Mouse (Mus musculus) embryonic facial prominence, embryonic 13.5 days (tissue): Measurements from ENCODE around the gene Gimap7. TPM values are rescaled to one million over a fixed set of nuclear protein-coding genes. Genes with fewer than 3 reads are reported as not detected.

Source experiments
- ATAC-seq: fragments of 200-750 bp; cut with Nextera tagmentation; 2 replicates; pipeline ENCODE4 v1.8.0; 2017; ENCODE audit warnings: low read depth; ENCODE audit not compliant: insufficient number of reproducible peaks, insufficient read depth, low FRiP score, low TSS enrichment
- H3K27ac ChIP-seq: fragments of 300-500 bp; sonication (generic); 2 replicates; pipeline ENCODE4 v1.5.1; 2015; ENCODE audit warnings: moderate library complexity, mild to moderate bottlenecking, inconsistent platforms
- H3K27me3 ChIP-seq: fragments of 300-500 bp; sonication (generic); 2 replicates; pipeline ENCODE4 v1.6.1; 2015; ENCODE audit warnings: mild to moderate bottlenecking, inconsistent platforms
- H3K36me3 ChIP-seq: fragments of 300-500 bp; sonication (generic); 2 replicates; pipeline ENCODE4 v1.6.1; 2015; ENCODE audit warnings: mild to moderate bottlenecking, inconsistent platforms
- H3K4me1 ChIP-seq: fragments of 300-500 bp; sonication (generic); 2 replicates; pipeline ENCODE4 v1.6.1; 2015; ENCODE audit warnings: inconsistent platforms
- H3K4me2 ChIP-seq: fragments of 300-500 bp; sonication (generic); 2 replicates; pipeline ENCODE4 v1.6.1; 2015; ENCODE audit warnings: moderate library complexity, mild to moderate bottlenecking, inconsistent platforms
- H3K4me3 ChIP-seq: fragments of 300-500 bp; sonication (generic); 2 replicates; pipeline ENCODE4 v1.5.1; 2015; ENCODE audit warnings: mild to moderate bottlenecking, inconsistent platforms
- H3K9ac ChIP-seq: fragments of 300-500 bp; sonication (generic); 2 replicates; pipeline ENCODE4 v1.6.1; 2015; ENCODE audit warnings: mild to moderate bottlenecking, inconsistent platforms
- H3K9me3 ChIP-seq: fragments of 300-500 bp; sonication (generic); 2 replicates; pipeline ENCODE4 v1.6.1; 2016; ENCODE audit warnings: inconsistent platforms
- WGBS: fragments of 180-500 bp; shearing (Covaris S2); methylation state at CpG from one replicate; pipeline ENCODE4 v1.1.7; 2015; ENCODE audit warnings: mixed read lengths; 5-methylcytosine and 5-hydroxymethylcytosine counted together
- polyA plus RNA-seq: library from polyadenylated mRNA; unstranded; fragments of >200 nt; fragmentation: Nextera tagmentation; extraction: Ambion mirVana; gene quantifications from 2 replicates; pipeline ENCODE4 v1.2.1, GENCODE M21; 2015

Gimap7 gene
- polyA plus RNA-seq, 1 experiment from 2014 or later, result not detected

DNA sequence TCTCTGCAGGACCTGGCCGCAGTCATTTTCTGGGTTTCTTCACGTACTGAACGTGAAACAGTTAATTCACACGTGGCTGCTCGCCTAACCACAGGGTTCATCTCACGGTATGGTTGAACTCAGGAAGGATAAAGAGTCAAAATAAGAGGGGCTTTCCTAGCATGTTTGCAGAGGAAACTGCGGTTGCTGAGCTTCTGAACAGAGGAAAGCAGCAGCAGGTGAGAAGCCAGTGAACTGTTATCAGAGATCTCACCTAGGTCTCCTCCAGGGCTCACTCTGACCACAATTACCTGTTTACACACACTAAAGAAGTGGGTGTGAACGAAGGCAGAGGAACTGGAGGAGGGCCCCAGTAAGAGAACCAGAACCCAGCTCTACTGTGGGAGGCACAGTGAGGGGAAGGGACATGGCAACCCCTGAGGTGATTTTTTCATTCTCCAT is 14.5 kb downstream of the Gimap7 start:
- no peak for ATAC-seq
- no peaks in the 10 kb centered on the region for H3K27me3 ChIP-seq
- no peak overlapping the region for H3K9ac ChIP-seq
- no peak overlapping the region for H3K27ac ChIP-seq
- no peak overlapping the region for H3K4me3 ChIP-seq
- H3K4me1 ChIP-seq, result no peaks in the 10 kb centered on the region
- 51% methylated on average over 8 of the region's 8 CpGs for WGBS
- H3K4me2 ChIP-seq, result no peak overlapping the region
- H3K36me3 ChIP-seq, result no peaks in the 10 kb centered on the region
- no peaks in the 10 kb centered on the region for H3K9me3 ChIP-seq

DNA sequence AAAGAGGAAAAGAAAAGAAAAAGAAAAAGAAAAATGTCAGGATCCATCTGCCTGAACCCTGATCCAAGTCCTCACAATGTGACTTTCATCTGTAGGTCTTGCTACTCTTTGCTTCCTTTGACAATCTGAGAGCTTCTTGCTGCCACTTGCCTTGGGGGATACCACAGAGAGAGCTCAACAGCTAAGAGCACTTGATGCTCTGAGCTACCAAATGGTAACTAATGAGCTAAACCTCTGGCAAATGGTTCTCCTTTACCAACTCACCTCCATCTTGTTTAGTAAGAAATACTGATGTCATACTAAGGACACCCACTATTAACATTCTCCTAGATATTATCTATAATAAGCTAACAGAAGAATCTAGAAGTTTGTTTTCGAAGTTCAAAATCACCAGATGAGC is 15.2 kb downstream of the Gimap7 start:
- Histone ChIP-seq H3K36me3 (no peaks in the 10 kb centered on the region), H3K9ac (no peak overlapping the region), H3K27me3 (no peaks in the 10 kb centered on the region), H3K9me3 (no peaks in the 10 kb centered on the region), H3K4me1 (no peaks in the 10 kb centered on the region), H3K4me2 (no peak overlapping the region), H3K27ac (no peak overlapping the region), H3K4me3 (no peak overlapping the region)
- 76% methylated on average over 1 of the region's 1 CpGs for WGBS
- ATAC-seq, result no peak

DNA sequence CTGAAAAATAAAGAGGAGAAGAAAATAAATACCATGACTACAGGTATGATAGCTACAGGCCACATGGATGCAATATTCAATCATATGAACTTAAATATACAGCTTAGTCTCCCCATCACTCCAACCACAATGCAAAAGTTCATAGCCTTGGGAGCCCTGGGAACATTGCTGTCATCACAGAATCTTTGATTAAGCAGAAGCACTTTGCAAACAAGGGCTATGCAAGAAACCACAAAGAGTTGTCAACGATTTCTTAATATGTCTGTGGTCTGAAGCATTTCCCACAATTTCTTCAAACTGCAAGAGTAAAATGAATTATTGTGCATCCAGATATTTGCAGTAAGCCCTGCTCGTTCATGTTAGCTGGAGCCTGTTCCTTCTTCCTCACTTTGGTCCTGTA is 18.6 kb downstream of the Gimap7 start:
- no peaks in the 10 kb centered on the region for H3K4me1 ChIP-seq
- H3K27ac ChIP-seq, result no peak overlapping the region
- 70% methylated on average over 2 of the region's 2 CpGs for WGBS
- no peak for ATAC-seq
- H3K9me3 ChIP-seq, result no peaks in the 10 kb centered on the region
- no peak overlapping the region for H3K4me3 ChIP-seq
- no peak overlapping the region for H3K4me2 ChIP-seq
- H3K36me3 ChIP-seq, result no peaks in the 10 kb centered on the region
- no peak overlapping the region for H3K9ac ChIP-seq
- peaks cover 25% of the 10 kb centered on the region for H3K27me3 ChIP-seq

DNA sequence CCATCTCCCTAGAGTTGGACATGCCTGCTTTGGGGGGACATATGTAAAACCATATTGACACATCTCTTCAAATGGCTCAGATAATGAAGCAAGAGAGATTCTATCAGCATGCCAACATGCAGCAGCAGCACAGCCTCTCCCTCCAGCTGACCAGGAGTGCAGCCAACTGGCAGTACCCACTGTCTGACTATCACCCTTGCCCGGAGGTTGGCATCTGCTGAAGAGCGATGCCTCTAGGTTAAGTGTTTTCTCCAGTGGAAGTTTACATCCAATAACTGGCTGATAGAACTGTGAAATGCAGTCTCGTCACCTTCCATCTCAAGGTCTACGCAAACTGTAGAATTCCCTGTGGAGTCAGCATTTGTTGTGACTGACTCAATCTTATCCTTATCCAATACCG is 19.3 kb downstream of the Gimap7 start:
- Histone ChIP-seq H3K4me1 (peaks cover 5% of the 10 kb centered on the region), H3K4me2 (no peak overlapping the region), H3K4me3 (no peak overlapping the region), H3K36me3 (no peaks in the 10 kb centered on the region), H3K27me3 (peaks cover 32% of the 10 kb centered on the region), H3K27ac (no peak overlapping the region), H3K9me3 (no peaks in the 10 kb centered on the region), H3K9ac (no peak overlapping the region)
- WGBS, result 95% methylated on average over 5 of the region's 5 CpGs
- ATAC-seq, result no peak

DNA sequence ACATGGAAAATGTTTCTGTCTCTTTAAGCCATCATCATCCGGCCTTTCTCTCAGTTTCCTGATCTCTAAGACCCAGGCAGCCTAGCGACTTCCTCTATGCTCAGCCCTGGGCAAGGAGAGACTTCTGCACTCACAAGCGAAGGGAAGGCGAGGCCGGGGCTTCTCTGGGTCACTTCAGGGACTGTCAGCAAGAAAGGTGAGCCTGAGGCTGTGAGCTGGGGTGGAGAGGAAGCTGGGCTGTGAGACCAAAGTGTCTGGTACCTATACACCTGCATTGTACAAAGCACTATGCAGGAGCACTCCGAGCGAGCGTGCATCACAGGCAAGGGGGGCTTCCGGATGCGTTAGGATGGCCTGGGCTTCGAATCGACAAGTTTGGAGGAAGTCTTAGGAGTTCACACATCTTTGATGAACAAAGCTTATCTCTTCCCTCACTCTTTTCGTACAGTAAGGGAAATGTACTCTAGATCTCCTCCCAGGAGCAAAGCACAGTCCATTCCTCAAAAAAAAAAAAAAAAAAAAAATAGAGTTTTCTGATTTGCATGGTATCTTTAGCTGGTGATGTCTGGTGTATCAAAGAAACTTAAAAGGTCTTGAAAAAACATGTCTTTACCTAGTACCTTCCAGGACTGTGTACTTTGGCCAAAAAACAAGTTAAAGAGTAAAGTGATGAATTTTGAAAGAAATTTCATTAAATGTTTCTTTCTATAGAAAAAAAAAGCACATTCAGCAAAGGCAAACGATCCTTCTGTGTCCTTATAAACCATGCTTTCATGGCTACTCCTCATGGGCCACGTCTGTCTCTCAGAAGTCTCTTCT is 20.7 kb downstream of the Gimap7 start, which contains the start of gene Gimap1:
Gene Gimap1, plus strand, starts transcription at position 94 of the 819 bp plus-strand sequence.
- no peaks in the 10 kb centered on the region for H3K36me3 ChIP-seq
- H3K4me3 ChIP-seq, result no peak within 1 kb of the TSS
- 75% methylated on average over 15 of the region's 15 CpGs for WGBS
- no peaks in the 10 kb centered on the region for H3K9me3 ChIP-seq
- H3K4me1 ChIP-seq, result peaks cover 8% of the 10 kb centered on the region
- ATAC-seq, result no peak
- peaks cover 46% of the 10 kb centered on the region for H3K27me3 ChIP-seq
- H3K9ac ChIP-seq, result no peak within 1 kb of the TSS
- H3K4me2 ChIP-seq, result no peak within 1 kb of the TSS
- H3K27ac ChIP-seq, result no peak within 1 kb of the TSS

DNA sequence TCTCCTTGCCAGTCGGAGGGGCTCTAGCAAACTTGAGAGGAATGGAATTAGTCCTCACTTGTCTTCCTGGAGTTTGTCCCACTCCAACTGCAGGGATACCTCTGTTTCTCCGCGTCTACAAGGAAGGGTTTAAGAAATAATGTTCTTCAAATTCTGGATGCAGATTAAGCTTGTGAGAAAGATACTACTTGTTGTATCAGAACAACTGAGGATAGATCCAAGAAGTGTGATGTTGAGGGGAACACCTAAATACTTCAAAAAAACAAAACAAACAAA is 21.3 kb downstream of the Gimap7 start:
- no peak for ATAC-seq
- H3K27ac ChIP-seq, result no peak overlapping the region
- peaks cover 8% of the 10 kb centered on the region for H3K4me1 ChIP-seq
- H3K27me3 ChIP-seq, result peaks cover 51% of the 10 kb centered on the region
- 87% methylated on average over 3 of the region's 3 CpGs for WGBS
- H3K4me3 ChIP-seq, result no peak overlapping the region
- no peak overlapping the region for H3K9ac ChIP-seq
- no peaks in the 10 kb centered on the region for H3K9me3 ChIP-seq
- H3K36me3 ChIP-seq, result no peaks in the 10 kb centered on the region
- no peak overlapping the region for H3K4me2 ChIP-seq

DNA sequence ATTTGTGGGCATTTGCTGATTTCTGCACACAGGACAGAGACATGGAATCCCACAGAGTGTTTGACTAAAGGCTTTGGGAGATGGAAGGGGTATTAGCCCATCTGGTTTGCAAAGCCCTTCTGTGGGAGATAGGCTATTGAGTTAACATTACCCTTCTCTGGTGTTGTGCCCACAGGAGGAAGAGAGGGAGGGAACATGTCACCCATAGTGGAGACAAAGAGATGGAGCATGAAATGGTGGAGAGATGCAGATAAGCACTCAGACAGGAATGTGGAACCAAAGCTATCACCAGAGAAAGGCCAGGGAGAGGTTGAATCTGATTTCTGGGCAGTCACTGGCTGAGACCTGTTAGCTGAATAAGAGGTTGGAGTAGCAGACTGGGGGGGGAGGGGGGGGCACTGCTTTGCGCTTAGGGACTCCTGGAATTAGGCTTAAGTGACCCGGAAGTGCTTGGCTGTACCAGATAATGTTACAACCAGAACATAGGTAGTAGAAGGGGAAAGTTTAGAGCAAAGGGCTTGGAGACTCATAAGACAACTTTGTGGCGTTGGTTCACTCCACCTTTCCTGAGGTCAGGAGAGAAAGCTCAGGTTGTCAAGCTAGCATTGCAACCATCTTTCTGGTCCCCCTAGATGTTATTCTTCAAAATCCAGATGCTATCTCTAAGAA is 22.2 kb downstream of the Gimap7 start:
- Histone ChIP-seq H3K27me3 (peaks cover 58% of the 10 kb centered on the region), H3K4me3 (no peak overlapping the region), H3K4me1 (peaks cover 8% of the 10 kb centered on the region), H3K9ac (no peak overlapping the region), H3K36me3 (no peaks in the 10 kb centered on the region), H3K9me3 (no peaks in the 10 kb centered on the region), H3K27ac (no peak overlapping the region), H3K4me2 (no peak overlapping the region)
- WGBS, result 75% methylated on average over 3 of the region's 3 CpGs
- ATAC-seq, result no peak

DNA sequence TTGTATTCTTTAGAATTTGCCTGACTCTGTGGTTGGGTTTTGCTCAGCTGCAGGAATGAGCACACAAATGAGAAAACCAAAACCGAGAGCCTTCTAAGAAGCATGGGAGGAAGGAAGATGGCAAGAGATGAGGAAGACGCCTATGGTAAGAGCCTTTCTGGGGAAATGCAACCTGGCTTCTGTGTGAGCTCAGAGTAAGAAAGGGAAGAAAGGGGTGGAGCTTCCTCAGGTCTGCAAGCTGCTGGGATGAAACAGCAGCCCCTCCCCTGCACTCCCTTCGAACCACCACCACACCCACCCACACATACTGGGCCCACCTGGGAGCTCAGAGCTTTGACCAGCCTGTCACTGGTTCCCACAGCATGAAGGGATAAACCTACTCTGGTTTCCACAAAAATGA is 22.9 kb downstream of the Gimap7 start:
- Histone ChIP-seq H3K4me2 (no peak overlapping the region), H3K27me3 (peaks cover 65% of the 10 kb centered on the region), H3K4me1 (peaks cover 8% of the 10 kb centered on the region), H3K36me3 (no peaks in the 10 kb centered on the region), H3K27ac (no peak overlapping the region), H3K9me3 (no peaks in the 10 kb centered on the region), H3K4me3 (no peak overlapping the region), H3K9ac (no peak overlapping the region)
- no peak for ATAC-seq
- WGBS, result 40% methylated on average over 3 of the region's 3 CpGs

DNA sequence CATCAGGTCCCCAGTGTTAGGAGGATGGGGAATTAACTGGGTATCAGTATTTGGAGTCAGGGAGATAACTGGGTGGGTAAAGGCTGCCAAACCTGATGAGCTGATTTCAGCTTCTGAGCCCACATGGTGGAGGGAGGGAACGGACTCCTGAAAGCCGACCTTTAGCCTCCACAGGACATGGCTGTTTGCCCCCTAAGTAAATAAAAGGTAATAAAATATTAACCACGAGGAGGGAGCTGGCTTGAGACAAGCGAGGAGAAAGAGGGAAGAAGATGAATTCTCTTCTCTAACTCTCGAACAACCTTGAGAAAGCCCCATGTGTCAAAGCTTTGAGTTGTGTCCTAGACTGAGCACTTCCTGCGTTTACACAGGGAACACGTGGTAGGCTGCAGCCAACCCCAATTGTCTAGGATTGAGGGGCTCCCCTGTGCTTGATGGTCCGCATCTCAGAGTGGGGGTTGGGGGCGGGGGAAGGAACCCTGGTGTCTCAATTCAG is 23.3 kb downstream of the Gimap7 start:
- no peak for ATAC-seq
- 35% methylated on average over 9 of the region's 9 CpGs for WGBS
- no peak overlapping the region for H3K27ac ChIP-seq
- no peaks in the 10 kb centered on the region for H3K9me3 ChIP-seq
- H3K36me3 ChIP-seq, result no peaks in the 10 kb centered on the region
- H3K4me2 ChIP-seq, result no peak overlapping the region
- H3K27me3 ChIP-seq, result peaks cover 66% of the 10 kb centered on the region
- no peak overlapping the region for H3K4me3 ChIP-seq
- no peak overlapping the region for H3K9ac ChIP-seq
- peaks cover 8% of the 10 kb centered on the region for H3K4me1 ChIP-seq

DNA sequence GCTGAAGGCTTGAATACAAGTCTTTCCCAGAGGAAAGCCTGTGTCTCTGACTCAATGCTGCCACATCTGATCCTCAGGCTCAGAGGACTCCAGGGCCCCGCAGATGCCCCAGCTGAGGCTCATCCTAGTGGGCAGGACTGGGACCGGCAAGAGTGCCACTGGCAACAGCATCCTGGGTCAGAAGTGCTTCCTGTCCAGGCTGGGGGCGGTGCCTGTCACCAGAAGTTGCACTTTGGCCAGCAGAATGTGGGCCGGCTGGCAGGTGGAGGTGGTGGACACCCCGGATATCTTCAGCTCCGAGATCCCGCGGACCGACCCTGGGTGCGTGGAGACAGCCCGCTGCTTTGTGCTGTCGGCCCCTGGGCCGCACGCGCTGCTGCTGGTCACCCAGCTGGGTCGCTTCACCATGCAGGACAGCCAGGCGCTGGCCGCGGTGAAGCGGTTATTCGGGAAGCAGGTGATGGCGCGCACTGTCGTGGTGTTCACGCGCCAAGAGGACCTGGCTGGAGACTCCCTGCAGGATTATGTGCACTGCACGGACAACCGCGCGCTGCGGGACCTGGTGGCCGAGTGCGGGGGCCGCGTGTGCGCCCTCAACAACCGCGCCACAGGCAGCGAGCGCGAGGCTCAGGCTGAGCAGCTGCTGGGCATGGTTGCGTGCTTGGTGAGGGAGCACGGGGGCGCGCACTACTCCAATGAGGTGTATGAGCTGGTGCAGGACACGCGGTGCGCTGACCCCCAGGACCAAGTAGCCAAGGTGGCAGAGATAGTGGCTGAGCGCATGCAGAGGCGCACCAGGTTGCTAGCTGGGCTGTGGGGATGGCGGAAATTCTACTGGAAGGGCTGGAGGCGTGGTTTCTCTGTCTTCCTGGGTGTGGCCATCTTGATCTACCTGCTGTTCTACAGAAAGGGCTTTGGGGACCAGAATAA is 24.3 kb downstream of the Gimap7 start:
- H3K4me1 ChIP-seq, result peaks cover 8% of the 10 kb centered on the region
- no peak for ATAC-seq
- H3K27me3 ChIP-seq, result peaks cover 66% of the 10 kb centered on the region
- H3K4me2 ChIP-seq, result peak overlapping the region; percentile 65
- H3K36me3 ChIP-seq, result no peaks in the 10 kb centered on the region
- H3K27ac ChIP-seq, result no peak overlapping the region
- peak overlapping the region; percentile 43 for H3K4me3 ChIP-seq
- WGBS, result 1% methylated on average over 52 of the region's 52 CpGs
- H3K9me3 ChIP-seq, result no peaks in the 10 kb centered on the region
- peak overlapping the region; percentile 16; the same call in 1 of the 2 replicates for H3K9ac ChIP-seq

DNA sequence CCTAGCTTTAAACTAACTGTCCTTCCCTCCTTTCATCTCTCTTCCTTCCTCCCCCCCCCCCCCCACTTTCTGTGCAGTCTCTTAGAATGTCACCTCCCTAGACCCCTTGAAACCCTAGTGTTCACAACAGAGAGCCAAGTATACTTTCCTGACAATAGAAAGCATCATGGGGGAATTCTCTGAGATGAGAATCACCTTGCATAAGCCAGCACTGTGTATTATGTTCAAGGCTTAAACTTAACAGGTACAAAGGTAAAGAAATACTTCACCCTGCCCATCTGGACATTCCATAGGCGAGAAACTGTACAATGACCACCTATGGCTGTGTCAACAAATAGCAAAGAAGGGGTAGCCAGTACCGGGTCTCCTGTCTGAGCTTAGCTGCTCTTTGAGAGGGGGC is 27.1 kb downstream of the Gimap7 start:
- Histone ChIP-seq H3K9me3 (no peaks in the 10 kb centered on the region), H3K27ac (no peak overlapping the region), H3K4me2 (no peak overlapping the region), H3K9ac (no peak overlapping the region), H3K36me3 (no peaks in the 10 kb centered on the region), H3K4me3 (no peak overlapping the region), H3K4me1 (peaks cover 8% of the 10 kb centered on the region), H3K27me3 (peaks cover 57% of the 10 kb centered on the region)
- WGBS, result 61% methylated on average over 2 of the region's 2 CpGs
- ATAC-seq, result no peak
